Mouse (Mus musculus): ENCODE data around the gene Hmcn2. TPM values are rescaled to one million over a fixed set of nuclear protein-coding genes. Genes with fewer than 3 reads are reported as not detected.

The Hmcn2 gene
- polyA plus RNA-seq, 1 experiment from 2014 or later: 2.6 TPM

DNA sequence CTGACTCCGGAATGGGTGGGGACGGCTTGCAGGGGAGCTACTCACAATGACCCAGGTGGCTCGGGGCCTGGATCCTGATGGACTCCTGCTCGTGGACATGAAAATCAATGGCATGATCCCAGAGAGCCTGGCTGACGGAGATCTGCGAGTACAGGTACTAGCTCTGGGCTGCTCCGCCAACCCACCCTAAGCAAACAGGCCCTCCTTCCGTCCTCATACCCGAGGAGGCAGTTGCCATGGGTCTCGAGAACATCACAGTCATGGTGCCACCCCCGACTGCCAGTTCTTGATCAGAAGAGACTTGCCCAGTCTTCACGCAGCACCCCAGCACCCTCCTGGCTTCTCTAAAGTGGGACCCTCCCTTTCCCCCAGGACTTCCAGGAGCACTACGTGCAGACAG is 138.8 kb downstream of the Hmcn2 start:
- Histone ChIP-seq H3K4me1 (replicated peaks; ENCODE audit: control insufficient read depth, insufficient read depth) (peaks cover 3% of the 10 kb centered on the region; the same call in 1 of the 2 replicates), H3K4me2 (replicated peaks; ENCODE audit: low read depth) (no peak overlapping the region), H3K4me3 (ENCODE audit: low read depth, low read length) (no peak overlapping the region), H3K9ac (ENCODE audit: low read length) (no peak overlapping the region), H3K36me3 (ENCODE audit: control insufficient read depth, insufficient read depth, low read length) (no peaks in the 10 kb centered on the region), H3K27me3 (ENCODE audit: control insufficient read depth, insufficient read depth, low read length) (no peaks in the 10 kb centered on the region), H3K9me3 (ENCODE audit: control insufficient read depth, low read length) (no peaks in the 10 kb centered on the region), H3K27ac (replicated peaks) (peak overlapping the region; percentile 70)
- ATAC-seq (ENCODE audit: low FRiP score, low TSS enrichment) (0 out of 2 replicates have a peak, but pooled peaks have one; percentile 5), DNase-seq (ENCODE audit: low spot score) (peak; percentile 42)
- 55% methylated on average over 13 of the region's 13 CpGs for WGBS
- no peak for TF ChIP-seq EP300 (optimal IDR thresholded peaks at IDR 0.05)
- no peak for TF ChIP-seq CTCF (IDR thresholded peaks at IDR 0.05; ENCODE audit: low read depth)

DNA sequence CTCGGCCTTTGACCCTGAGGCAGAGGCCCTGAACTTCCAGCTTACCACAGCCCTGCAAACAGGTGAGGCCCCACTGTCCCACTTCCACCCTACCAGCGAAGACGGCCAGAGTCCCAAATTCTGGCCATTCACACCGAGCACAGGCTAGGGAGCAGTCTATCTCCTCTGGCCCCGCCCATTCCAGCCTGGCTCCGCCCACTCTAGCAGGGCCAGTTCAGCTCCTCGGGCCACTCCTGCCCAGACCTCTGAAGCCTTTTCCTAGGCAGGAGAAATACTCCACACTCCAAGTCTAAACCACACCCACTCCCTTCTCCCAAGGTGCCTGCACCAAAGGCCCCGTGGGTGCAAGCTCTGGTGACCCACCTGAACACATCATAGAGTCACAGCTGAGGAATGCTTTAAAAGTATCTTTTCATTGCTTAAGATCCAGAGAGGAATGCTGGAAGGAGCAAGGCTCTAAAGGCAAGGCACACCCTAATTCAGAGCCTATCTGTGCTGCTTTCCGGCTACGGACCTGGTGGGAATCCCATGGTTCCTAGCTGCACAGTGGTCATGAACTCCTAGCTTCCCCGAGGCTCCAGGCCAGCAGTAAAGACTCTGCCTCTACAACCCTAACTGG is 139.5 kb downstream of the Hmcn2 start:
- Histone ChIP-seq H3K4me3 (ENCODE audit: low read depth, low read length) (no peak overlapping the region), H3K27me3 (ENCODE audit: control insufficient read depth, insufficient read depth, low read length) (no peaks in the 10 kb centered on the region), H3K4me1 (replicated peaks; ENCODE audit: control insufficient read depth, insufficient read depth) (peaks cover 3% of the 10 kb centered on the region; the same call in 1 of the 2 replicates), H3K36me3 (ENCODE audit: control insufficient read depth, insufficient read depth, low read length) (no peaks in the 10 kb centered on the region), H3K9me3 (ENCODE audit: control insufficient read depth, low read length) (no peaks in the 10 kb centered on the region), H3K4me2 (replicated peaks; ENCODE audit: low read depth) (no peak overlapping the region), H3K27ac (replicated peaks) (peak overlapping the region; percentile 70), H3K9ac (ENCODE audit: low read length) (no peak overlapping the region)
- ATAC-seq (ENCODE audit: low FRiP score, low TSS enrichment) (peak; percentile 27), DNase-seq (ENCODE audit: low spot score) (peak; percentile 72)
- WGBS: 32% methylated on average over 11 of the region's 11 CpGs
- TF ChIP-seq CTCF (IDR thresholded peaks at IDR 0.05; ENCODE audit: low read depth) (no peak), EP300 (optimal IDR thresholded peaks at IDR 0.05) (no peak)

DNA sequence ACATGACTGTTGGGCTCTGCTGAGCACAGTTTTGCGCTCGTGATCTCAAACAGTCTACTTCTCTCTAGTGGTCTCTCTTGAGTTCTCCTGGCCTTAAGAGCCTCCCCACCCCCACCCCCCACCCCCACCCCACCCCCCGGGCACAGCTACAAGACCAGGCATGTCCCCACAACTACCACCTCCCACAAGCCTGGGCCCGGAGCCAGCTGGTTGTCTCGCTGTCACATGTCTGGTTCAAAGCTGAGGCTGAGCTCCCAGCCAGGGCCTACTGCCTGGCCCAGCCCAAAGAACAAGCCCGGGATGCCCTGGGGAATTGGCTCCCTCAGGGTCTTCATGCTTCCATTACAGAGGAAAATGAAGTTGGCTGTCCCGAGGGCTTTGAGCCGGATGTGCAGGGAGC is 140.1 kb downstream of the Hmcn2 start:
- Histone ChIP-seq H3K4me3 (ENCODE audit: low read depth, low read length) (no peak overlapping the region), H3K4me2 (replicated peaks; ENCODE audit: low read depth) (no peak overlapping the region), H3K27ac (replicated peaks) (peak overlapping the region; percentile 70), H3K9me3 (ENCODE audit: control insufficient read depth, low read length) (no peaks in the 10 kb centered on the region), H3K4me1 (replicated peaks; ENCODE audit: control insufficient read depth, insufficient read depth) (peaks cover 5% of the 10 kb centered on the region; the same call in 1 of the 2 replicates), H3K27me3 (ENCODE audit: control insufficient read depth, insufficient read depth, low read length) (no peaks in the 10 kb centered on the region), H3K36me3 (ENCODE audit: control insufficient read depth, insufficient read depth, low read length) (no peaks in the 10 kb centered on the region), H3K9ac (ENCODE audit: low read length) (no peak overlapping the region)
- TF ChIP-seq CTCF (IDR thresholded peaks at IDR 0.05; ENCODE audit: low read depth) (no peak), EP300 (optimal IDR thresholded peaks at IDR 0.05) (no peak)
- DNase-seq (ENCODE audit: low spot score) (peak; percentile 50), ATAC-seq (ENCODE audit: low FRiP score, low TSS enrichment) (no peak)
- WGBS: 30% methylated on average over 8 of the region's 8 CpGs

DNA sequence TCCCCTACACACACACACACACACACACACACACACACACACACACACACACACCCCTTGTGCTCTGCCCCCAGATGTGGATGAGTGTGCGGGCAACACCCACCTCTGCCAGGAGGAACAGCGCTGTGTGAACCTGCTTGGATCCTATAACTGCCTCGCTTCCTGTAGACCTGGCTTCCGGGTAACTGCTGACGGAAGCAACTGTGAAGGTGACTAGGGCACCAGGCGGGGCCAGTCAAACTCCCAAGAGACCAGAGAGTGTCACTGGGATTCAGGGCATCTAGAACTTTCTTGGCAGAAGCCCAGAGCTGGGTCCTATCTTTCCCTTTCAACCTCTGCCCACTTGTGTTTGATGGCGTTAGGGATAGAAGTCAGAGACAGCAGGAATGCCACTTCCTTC is 141.2 kb downstream of the Hmcn2 start:
- no peaks in the 10 kb centered on the region for H3K27me3 ChIP-seq (ENCODE audit: control insufficient read depth, insufficient read depth, low read length)
- TF ChIP-seq CTCF (IDR thresholded peaks at IDR 0.05; ENCODE audit: low read depth) (no peak), EP300 (optimal IDR thresholded peaks at IDR 0.05) (no peak)
- no peak overlapping the region for H3K9ac ChIP-seq (ENCODE audit: low read length)
- H3K36me3 ChIP-seq (ENCODE audit: control insufficient read depth, insufficient read depth, low read length): no peaks in the 10 kb centered on the region
- WGBS: 61% methylated on average over 7 of the region's 7 CpGs
- H3K4me2 ChIP-seq (replicated peaks; ENCODE audit: low read depth): no peak overlapping the region
- peaks cover 5% of the 10 kb centered on the region; the same call in 1 of the 2 replicates for H3K4me1 ChIP-seq (replicated peaks; ENCODE audit: control insufficient read depth, insufficient read depth)
- H3K27ac ChIP-seq (replicated peaks): no peak overlapping the region
- ATAC-seq (ENCODE audit: low FRiP score, low TSS enrichment) (peak; percentile 16; the same call in 1 of the 2 replicates), DNase-seq (ENCODE audit: low spot score) (no peak)
- H3K9me3 ChIP-seq (ENCODE audit: control insufficient read depth, low read length): no peaks in the 10 kb centered on the region
- no peak overlapping the region for H3K4me3 ChIP-seq (ENCODE audit: low read depth, low read length)

DNA sequence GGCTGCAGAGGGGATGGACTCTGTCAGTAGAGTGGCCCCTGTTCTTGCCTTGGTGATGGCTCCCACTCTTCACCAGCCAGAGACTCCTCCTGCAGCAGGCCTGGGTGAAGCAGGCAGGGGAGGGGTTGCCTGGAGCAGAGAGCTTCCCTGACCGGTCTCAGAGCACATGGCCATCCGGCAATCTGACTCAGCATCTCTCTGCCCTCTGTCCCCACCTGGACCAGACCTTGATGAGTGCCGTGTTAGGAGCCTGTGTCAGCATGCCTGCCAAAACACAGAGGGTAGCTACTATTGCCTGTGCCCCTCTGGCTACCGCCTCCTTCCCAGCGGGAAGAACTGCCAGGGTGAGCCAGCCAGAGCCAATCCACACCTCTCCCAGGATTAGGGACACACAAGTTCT is 144.2 kb downstream of the Hmcn2 start:
- 45% methylated on average over 5 of the region's 5 CpGs for WGBS
- ATAC-seq (ENCODE audit: low FRiP score, low TSS enrichment): peak; percentile 16; the same call in 1 of the 2 replicates
- H3K4me2 ChIP-seq (replicated peaks; ENCODE audit: low read depth): no peak overlapping the region

More for the DNA sequence above, 144.2 kb downstream of the Hmcn2 start:
- Histone ChIP-seq H3K4me1 (replicated peaks; ENCODE audit: control insufficient read depth, insufficient read depth) (peaks cover 2% of the 10 kb centered on the region; the same call in 1 of the 2 replicates), H3K36me3 (ENCODE audit: control insufficient read depth, insufficient read depth, low read length) (no peaks in the 10 kb centered on the region), H3K9ac (ENCODE audit: low read length) (no peak overlapping the region), H3K27ac (replicated peaks) (no peak overlapping the region), H3K27me3 (ENCODE audit: control insufficient read depth, insufficient read depth, low read length) (no peaks in the 10 kb centered on the region), H3K9me3 (ENCODE audit: control insufficient read depth, low read length) (no peaks in the 10 kb centered on the region), H3K4me3 (ENCODE audit: low read depth, low read length) (no peak overlapping the region)
- DNase-seq (ENCODE audit: low spot score): no peak
- TF ChIP-seq CTCF (IDR thresholded peaks at IDR 0.05; ENCODE audit: low read depth) (no peak), EP300 (optimal IDR thresholded peaks at IDR 0.05) (no peak)
